Mouse (Mus musculus) neural tube, postnatal 0 days (tissue): ENCODE results near the gene Tm4sf5. TPM values are rescaled to one million over a fixed set of nuclear protein-coding genes. Genes with fewer than 3 reads are reported as not detected.

Experiments used
- polyA plus RNA-seq: library from polyadenylated mRNA; unstranded; fragments of >200 nt; fragmentation: Nextera tagmentation; extraction: Ambion mirVana; gene quantifications from 2 replicates; pipeline ENCODE4 v1.2.1, GENCODE M21; 2015

The Tm4sf5 gene
- polyA plus RNA-seq, result 6.2 and 6.9 TPM in 2 replicates

DNA sequence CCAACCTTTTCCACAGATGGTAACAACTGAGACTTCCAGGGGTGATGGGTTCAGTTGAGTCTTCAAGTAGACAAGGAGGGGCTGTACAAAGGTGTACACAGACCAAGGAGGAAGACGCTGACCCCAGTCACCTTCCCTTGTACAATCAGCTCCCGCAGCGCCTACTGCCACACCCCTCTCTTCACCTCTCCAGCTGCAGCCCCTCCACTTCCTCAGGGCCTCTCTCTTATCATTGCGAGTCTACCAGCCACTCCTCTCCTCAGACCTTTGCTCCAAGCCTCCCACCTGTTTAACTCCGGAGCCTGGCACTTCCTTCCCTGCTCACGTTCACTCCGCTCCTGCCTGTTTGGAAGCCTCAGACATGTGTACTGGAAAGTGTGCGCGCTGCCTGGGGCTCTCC lies at the start of gene Tm4sf5:
Tm4sf5 (plus strand) TSS at position 275 of the 400 bp plus-strand sequence.

DNA sequence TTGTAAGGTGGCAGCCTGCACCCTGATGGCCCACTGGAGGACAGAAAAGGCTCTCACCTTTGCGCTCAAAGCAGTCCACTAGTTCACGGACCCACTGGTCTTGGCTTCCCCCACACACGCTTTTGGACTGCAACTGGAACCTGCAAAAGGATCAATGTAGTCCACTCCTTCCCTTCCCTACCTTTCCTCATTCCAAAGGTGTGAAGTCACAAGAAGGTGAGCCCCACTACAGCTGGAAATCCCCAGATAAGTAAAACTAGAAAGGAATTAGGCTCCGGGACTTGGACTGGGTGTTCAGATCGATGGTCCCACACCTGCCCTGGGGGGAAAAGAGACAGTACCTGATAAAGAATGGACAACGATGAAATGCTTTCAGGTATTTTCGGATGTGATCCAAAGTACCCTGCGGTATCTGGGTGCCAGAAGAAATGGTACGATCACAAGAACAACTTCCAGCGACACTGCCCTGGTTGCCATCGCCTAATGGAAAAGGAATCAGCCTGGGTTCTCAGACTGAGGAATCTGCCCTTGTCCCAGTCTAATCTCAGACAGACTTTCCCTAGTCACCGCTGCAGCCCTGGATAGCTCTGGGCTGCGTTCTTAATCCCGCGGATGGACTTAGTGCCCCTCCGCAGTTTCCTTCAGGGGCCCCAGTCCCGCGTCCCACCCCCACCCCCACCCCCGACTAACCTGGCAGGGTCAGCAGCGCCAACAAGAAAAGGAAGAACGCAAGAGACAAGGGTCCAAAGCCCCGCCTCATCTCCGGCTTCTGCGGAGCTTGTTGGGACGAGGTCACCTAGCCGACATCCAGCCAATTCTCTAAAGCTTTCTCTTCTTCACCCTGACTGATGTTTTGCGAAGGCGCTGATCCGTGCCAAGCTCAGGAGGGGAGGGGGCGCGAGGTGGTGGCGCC lies 46.1 kb upstream of the Tm4sf5 start, which contains the start of gene Zmynd15:
Zmynd15 (plus strand) TSS at position 746 of the 913 bp plus-strand sequence.

DNA sequence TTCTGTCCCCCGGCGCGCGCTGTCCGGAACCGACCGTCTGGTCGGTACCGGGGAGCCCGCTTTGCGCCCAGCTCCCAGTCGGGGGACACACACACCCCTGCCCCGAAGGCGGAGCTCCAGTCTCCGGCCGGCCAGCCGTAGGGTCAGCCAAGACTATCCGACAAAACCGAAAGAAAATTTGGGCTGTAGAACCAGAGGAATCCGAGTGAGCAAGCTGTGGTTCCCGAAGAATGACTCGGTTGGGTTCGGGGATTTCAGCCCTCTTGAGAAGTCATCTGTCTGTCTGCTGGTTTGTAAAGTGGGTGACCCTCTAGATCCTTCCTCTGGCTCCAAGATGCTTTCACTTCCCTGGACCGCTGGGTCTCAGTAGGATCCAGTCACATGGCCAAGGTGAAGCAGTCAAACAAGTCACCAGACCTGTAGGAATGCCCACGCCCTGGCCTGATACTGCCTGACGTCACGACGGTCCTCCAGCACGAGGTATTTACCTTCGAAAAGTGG lies 45.4 kb upstream of the Tm4sf5 start, which contains the start of gene Cxcl16:
Cxcl16 (minus strand) TSS at position 384 of the 501 bp plus-strand sequence.

DNA sequence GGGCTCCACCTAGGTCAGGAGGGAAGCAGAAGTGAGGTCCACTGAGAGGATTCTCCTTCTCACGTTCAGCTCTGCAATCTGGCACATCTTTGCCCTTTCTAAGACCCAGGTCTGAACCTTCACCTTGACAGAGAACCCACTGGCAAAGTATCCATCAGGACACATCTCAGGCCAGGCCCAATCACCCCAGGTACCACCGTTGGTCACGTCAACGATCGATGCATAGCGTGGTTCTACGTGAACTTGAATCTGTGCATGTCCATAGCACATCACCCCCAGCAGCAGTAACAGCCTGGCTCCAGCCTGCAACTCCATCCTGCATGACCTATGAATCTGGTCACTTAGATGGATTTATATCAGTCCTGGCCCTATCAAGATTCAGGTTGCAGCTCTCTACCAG lies 9.2 kb downstream of the Tm4sf5 start, which contains the start of gene Vmo1:
Vmo1 (minus strand) TSS at position 329 of the 400 bp plus-strand sequence.

DNA sequence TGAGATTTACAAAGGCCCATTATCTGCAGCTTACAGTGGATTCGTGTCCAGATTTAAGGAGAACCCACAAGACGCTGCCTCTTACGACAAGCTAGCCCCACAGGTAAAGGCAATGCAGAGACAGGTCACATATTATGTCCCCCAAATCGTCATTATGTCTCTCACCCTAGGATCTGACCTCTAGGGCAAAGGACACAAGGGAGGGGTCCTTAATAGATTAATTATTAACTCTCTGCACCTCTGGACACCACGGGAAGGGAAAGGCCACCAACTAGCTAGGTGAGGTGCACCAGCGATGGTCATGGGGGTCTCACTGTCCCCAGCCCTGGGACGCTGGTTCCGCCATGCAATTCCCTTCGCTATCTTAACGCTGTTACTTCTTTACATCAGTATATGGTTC lies 13.9 kb downstream of the Tm4sf5 start, which contains the start of gene Gltpd2:
Gltpd2 (plus strand) TSS at position 274 of the 400 bp plus-strand sequence.

DNA sequence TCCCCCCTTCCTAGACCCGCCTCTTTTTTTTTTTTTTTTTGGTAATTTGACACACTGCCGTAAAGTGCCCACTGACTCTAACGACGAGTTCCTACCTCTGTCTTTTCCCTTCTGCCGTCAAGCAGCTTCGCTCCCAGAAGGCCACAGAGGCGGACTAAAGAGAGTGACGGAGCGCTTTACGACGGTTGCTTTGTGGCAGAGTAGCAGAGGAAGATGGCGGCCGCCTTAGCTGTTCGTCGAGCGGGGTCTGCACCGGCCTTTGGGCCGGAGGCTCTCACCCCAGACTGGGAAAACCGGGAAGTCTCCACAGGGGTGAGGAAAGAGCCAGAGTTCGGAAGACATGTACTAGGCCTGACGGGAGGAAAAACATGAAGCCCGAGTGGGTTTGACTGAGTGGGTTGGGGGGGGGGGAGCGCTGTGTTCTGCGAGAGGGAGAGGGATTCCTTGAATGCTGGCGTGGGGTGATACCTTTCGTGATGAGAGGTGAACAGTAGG lies 20.2 kb downstream of the Tm4sf5 start, which contains the start of gene Psmb6:
Psmb6 (plus strand) TSS at position 184 of the 495 bp plus-strand sequence.

DNA sequence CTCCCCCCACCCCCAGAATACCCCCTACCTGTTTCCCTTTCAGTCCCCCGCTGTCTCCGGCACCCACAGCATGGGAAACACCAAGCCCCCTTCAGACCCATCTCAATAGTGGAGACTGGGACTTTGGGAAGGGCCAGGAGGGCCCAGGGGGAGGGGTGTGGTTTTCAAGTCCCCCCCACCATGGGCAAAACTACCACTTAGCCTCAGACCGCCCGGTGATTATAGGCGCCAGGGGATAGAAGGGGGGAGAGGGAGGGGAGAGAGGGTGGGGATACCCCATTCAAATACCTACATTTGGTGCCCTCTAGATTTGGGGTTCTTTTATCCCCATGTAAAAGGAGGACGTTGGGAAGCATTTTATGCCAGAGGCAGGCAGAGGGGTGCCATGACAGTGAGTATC lies 27.8 kb downstream of the Tm4sf5 start, which contains the start of gene Gm40193:
Gm40193 (minus strand) TSS at position 101 of the 400 bp plus-strand sequence.

DNA sequence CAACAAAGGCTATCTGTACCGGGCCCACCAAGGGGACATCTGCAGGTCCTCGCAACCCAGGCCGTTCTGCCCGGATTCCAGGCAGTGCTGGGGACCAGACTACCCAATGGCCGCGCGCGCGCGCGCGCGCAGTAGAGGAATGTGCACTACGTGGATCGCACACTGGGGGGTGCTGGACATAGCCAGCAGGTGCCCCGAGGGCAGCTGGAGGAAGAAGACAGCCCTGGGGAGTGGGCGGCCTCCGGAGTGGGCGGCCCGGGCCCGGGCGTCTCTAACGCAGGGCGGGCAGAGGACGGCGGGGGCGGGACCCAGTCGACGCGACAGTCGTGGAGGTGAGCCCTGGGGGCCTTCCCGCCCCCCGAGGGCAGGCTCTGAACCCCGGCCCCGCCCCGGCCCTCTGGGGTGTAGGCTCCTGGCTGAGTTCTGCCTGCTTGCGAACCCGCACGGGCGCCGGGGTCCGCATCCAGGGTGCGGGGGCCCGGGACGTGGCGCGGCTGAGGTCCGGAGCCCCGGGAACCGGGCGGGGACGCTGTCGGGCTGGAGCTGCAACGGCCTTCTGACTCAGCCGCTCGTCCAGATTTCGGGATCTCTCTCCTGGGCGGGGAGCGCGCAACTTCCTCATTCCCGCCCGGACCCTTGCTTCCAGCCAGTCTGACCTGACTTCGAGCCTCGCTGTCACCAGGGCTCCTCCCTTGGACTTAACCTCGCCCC lies 35.0 kb downstream of the Tm4sf5 start, which contains the start of gene Pld2:
Pld2 (plus strand) TSS at position 188 of the 711 bp plus-strand sequence.

Other genes with a start within 250 kb of the Tm4sf5 start
- 1.4 and 2.3 TPM in 2 replicates for gene Alox12, start 249.9 kb upstream of the Tm4sf5 start, polyA plus RNA-seq
- 0.08 and 0.10 TPM in 2 replicates for gene Alox12e, start 182.6 kb upstream of the Tm4sf5 start, polyA plus RNA-seq
- 0.13 and 0.18 TPM in 2 replicates for gene Alox15, start 153.2 kb upstream of the Tm4sf5 start, polyA plus RNA-seq
- 23.0 and 25.1 TPM in 2 replicates for gene Pelp1, start 95.2 kb upstream of the Tm4sf5 start, polyA plus RNA-seq
- gene Arrb2, start 72.6 kb upstream of the Tm4sf5 start, polyA plus RNA-seq, result 63.1 and 70.4 TPM in 2 replicates
- 35.2 and 36.0 TPM in 2 replicates for gene Med11, start 53.3 kb upstream of the Tm4sf5 start, polyA plus RNA-seq
- 0.80 and 1.5 TPM in 2 replicates for gene Zmynd15, start 45.8 kb upstream of the Tm4sf5 start, polyA plus RNA-seq
- gene Cxcl16, start 45.3 kb upstream of the Tm4sf5 start, polyA plus RNA-seq, result 9.8 and 10.5 TPM in 2 replicates
- gene Vmo1, start 9.4 kb downstream of the Tm4sf5 start, polyA plus RNA-seq, result 0.48 TPM in 1 of 2 replicates, not detected in the other
- gene Gltpd2, start 14.0 kb downstream of the Tm4sf5 start, polyA plus RNA-seq, result 0.28 and 0.34 TPM in 2 replicates
- 779 and 839 TPM in 2 replicates for gene Psmb6, start 20.1 kb downstream of the Tm4sf5 start, polyA plus RNA-seq
- gene Gm40193, start 27.7 kb downstream of the Tm4sf5 start, polyA plus RNA-seq, result not detected in 2 replicates
- gene Pld2, start 34.8 kb downstream of the Tm4sf5 start, polyA plus RNA-seq, result 20.0 and 21.7 TPM in 2 replicates
- 15.4 and 18.3 TPM in 2 replicates for gene Mink1, start 57.6 kb downstream of the Tm4sf5 start, polyA plus RNA-seq
- gene 4930544D05Rik, start 110.6 kb downstream of the Tm4sf5 start, polyA plus RNA-seq, result not detected in 2 replicates
- gene Chrne, start 114.0 kb downstream of the Tm4sf5 start, polyA plus RNA-seq, result 0.72 and 0.92 TPM in 2 replicates
- 0.22 and 0.27 TPM in 2 replicates for gene Gp1ba, start 133.9 kb downstream of the Tm4sf5 start, polyA plus RNA-seq
- gene Rnf167, start 142.0 kb downstream of the Tm4sf5 start, polyA plus RNA-seq, result 86.8 and 91.5 TPM in 2 replicates
- gene Slc25a11, start 142.2 kb downstream of the Tm4sf5 start, polyA plus RNA-seq, result 162 TPM in 2 replicates
- gene Pfn1, start 149.4 kb downstream of the Tm4sf5 start, polyA plus RNA-seq, result 622 and 671 TPM in 2 replicates
- gene Eno3, start 152.0 kb downstream of the Tm4sf5 start, polyA plus RNA-seq, result 9.6 and 10.6 TPM in 2 replicates
- 134 and 151 TPM in 2 replicates for gene Spag7, start 164.2 kb downstream of the Tm4sf5 start, polyA plus RNA-seq
- 32.5 and 35.4 TPM in 2 replicates for gene Camta2, start 182.9 kb downstream of the Tm4sf5 start, polyA plus RNA-seq
- 2.2 and 2.5 TPM in 2 replicates for gene Inca1, start 194.9 kb downstream of the Tm4sf5 start, polyA plus RNA-seq
- gene Kif1c, start 195.3 kb downstream of the Tm4sf5 start, polyA plus RNA-seq, result 2.2 and 2.5 TPM in 2 replicates